Mouse (Mus musculus) ovary, adult 18-20 months (tissue): ENCODE measurements around the gene Gm3194.
"Not testable (repeated sequence)": the region's sequence is repeated elsewhere in the genome, so short reads cannot be mapped to it uniquely, and the experiment has no call there.

Experiments used
- DNase-seq: peaks from one replicate; pipeline ENCODE4 v3.0.0; 2022; ENCODE audit warnings: low spot score, mixed read lengths

Gene Gm3194

GRCm38 (mm10) chr14:5455367-5455766 lies at the start of gene Gm3194:
Gm3194 (minus strand) TSS chr14:5455467.
- not testable (repeated sequence) for DNase-seq

GRCm38 (mm10) chr14:5501374-5501773 lies 46.1 kb upstream of the Gm3194 start, which contains the start of gene Gm3488:
Gm3488 (plus strand) TSS chr14:5501674.
- DNase-seq = not testable (repeated sequence)

- not testable (repeated sequence) for DNase-seq
These were observed 28.6 kb upstream of the Gm3194 start, which contains the start of gene Gm3187 for GRCm38 (mm10) chr14:5483907-5484306. Gm3187 (plus strand) TSS chr14:5484207.

- DNase-seq = not testable (repeated sequence)
These were observed 22.5 kb upstream of the Gm3194 start, which contains the start of gene Gm8246 for GRCm38 (mm10) chr14:5477730-5478129. Gm8246 (minus strand) TSS chr14:5477830.

GRCm38 (mm10) chr14:5460469-5460868 lies 5.2 kb upstream of the Gm3194 start:
- DNase-seq = not testable (repeated sequence)

GRCm38 (mm10) chr14:5388949-5389348 lies 66.3 kb downstream of the Gm3194 start, which contains the start of gene Gm3500:
Gm3500 (minus strand) TSS chr14:5389049.
- not testable (repeated sequence) for DNase-seq
